In genomic region chr11:116885275-116886151, GRCm38 (mm10) we compare ENCODE assay signal across 7 mouse cellular contexts. TPM values are rescaled to one million over a fixed set of nuclear protein-coding genes. Genes with fewer than 3 reads are reported as not detected.
DNase-seq lines count a peak whose midpoint lies in the region; ATAC-seq lines count a peak whose summit lies in the region.

No protein-coding gene starts in this region.

- no peak overlapping the region for H3K27ac ChIP-seq in intestine, embryonic 14.5 days (ENCODE audit: low read depth)
- H3K27ac ChIP-seq in midbrain, embryonic 10.5 days (replicated peaks) = peak overlapping the region; percentile 61; the same call in 1 of the 2 replicates

- peak overlapping the region; percentile 53 for H3K4me2 ChIP-seq in intestine, embryonic 14.5 days (ENCODE audit: low read length)

- H3K9me3 ChIP-seq in intestine, embryonic 14.5 days (ENCODE audit: control insufficient read depth, low read length) = no peaks in the 10 kb centered on the region
- H3K9me3 ChIP-seq in midbrain, embryonic 10.5 days (replicated peaks) = no peaks in the 10 kb centered on the region

- WGBS in intestine, embryonic 14.5 days = 4% methylated on average over 28 of the region's 28 CpGs
- WGBS in midbrain, embryonic 10.5 days = 4% methylated on average over 28 of the region's 28 CpGs

- ATAC-seq in intestine, embryonic 14.5 days (replicated peaks; ENCODE audit: low FRiP score, low TSS enrichment, low read depth) = peak; percentile 43; the same call in 1 of the 2 replicates

- intact Hi-C loops in left cerebral cortex, postnatal 14 days (cut with DNase I) = loop anchor here (1.0 kb wide), 1 partner anchor 172 kb away; no protein-coding TSS in a partner anchor

- peak overlapping the region; percentile 21 for H3K4me3 ChIP-seq in intestine, embryonic 14.5 days (ENCODE audit: low read depth, low read length)
- peak overlapping the region; percentile 40 for H3K4me3 ChIP-seq in midbrain, embryonic 10.5 days

- 0 out of 2 replicates have a peak, but pooled peaks cover 1% of the 10 kb centered on the region for H3K27me3 ChIP-seq in intestine, embryonic 14.5 days (replicated peaks; ENCODE audit: control insufficient read depth, insufficient read depth, low read length)
- peaks cover 24% of the 10 kb centered on the region for H3K27me3 ChIP-seq in midbrain, embryonic 10.5 days (ENCODE audit: low read depth, poor library complexity, severe bottlenecking)

- H3K4me1 ChIP-seq in intestine, embryonic 14.5 days (replicated peaks; ENCODE audit: control insufficient read depth, insufficient read depth, low read length) = peaks cover 4% of the 10 kb centered on the region; the same call in 1 of the 2 replicates
- H3K4me1 ChIP-seq in midbrain, embryonic 10.5 days = peaks cover 12% of the 10 kb centered on the region

- no peaks in the 10 kb centered on the region for H3K36me3 ChIP-seq in intestine, embryonic 14.5 days (ENCODE audit: control insufficient read depth, insufficient read depth, low read length)
- no peaks in the 10 kb centered on the region for H3K36me3 ChIP-seq in midbrain, embryonic 10.5 days

- H3K9ac ChIP-seq in intestine, embryonic 14.5 days (ENCODE audit: low read length) = peak overlapping the region; percentile 7; the same call in 1 of the 2 replicates

- peak; percentile 77 for DNase-seq in adrenal gland, adult 2 months
- DNase-seq in embryo, embryonic 10.5 days (ENCODE audit: low spot score) = peak; percentile 96
- peak; percentile 65 for DNase-seq in gastrocnemius, postnatal 25 days
- DNase-seq in intestine, embryonic 14.5 days (ENCODE audit: low spot score) = peak; percentile 93
- DNase-seq in left cerebral cortex, postnatal 14 days (ENCODE audit: low spot score in 2 of 2) = peak; percentile 87 to 88
- DNase-seq in midbrain, embryonic 10.5 days (ENCODE audit: low spot score) = peak; percentile 86
- DNase-seq in right cerebral cortex, postnatal 4 days = peak; percentile 87

RNA-seq across cellular contexts. Expression of gene Srsf2, which starts 32.6 kb away (rescaled TPM):
- total RNA-seq in adrenal gland, adult 2 months (2021) = 100 to 1,000 TPM; 223 to 256 TPM
- polyA plus RNA-seq in adrenal gland, adult 2 months (2012; rRNA removed) = 693 and 1,121 TPM in 2 replicates
- 10 to 100 TPM; 61.7 to 65.2 TPM for total RNA-seq in gastrocnemius, postnatal 25 days (2021)
- polyA plus RNA-seq in intestine, embryonic 14.5 days (2014; fragmentation: Nextera tagmentation; extraction: Ambion mirVana) = 811 and 855 TPM in 2 replicates
- total RNA-seq in left cerebral cortex, postnatal 14 days (2021) = 100 to 1,000 TPM; 161 to 168 TPM
- 852 and 895 TPM in 2 replicates for polyA plus RNA-seq in midbrain, embryonic 10.5 days (2016; fragmentation: Nextera tagmentation; extraction: Ambion mirVana)

RNA-seq across cellular contexts. Expression of gene Mgat5b, which starts 33.1 kb away (rescaled TPM):
- under 1 TPM; 0.21 to 0.92 TPM for total RNA-seq in adrenal gland, adult 2 months (2021)
- 1.8 and 1.9 TPM in 2 replicates for polyA plus RNA-seq in adrenal gland, adult 2 months (2012; rRNA removed)
- under 1 TPM in 1 of 2 experiments, not detected in 1; 0.13 TPM for total RNA-seq in gastrocnemius, postnatal 25 days (2021)
- 0.69 and 0.92 TPM in 2 replicates for polyA plus RNA-seq in intestine, embryonic 14.5 days (2014; fragmentation: Nextera tagmentation; extraction: Ambion mirVana)
- 10 to 100 TPM; 80.0 to 86.1 TPM for total RNA-seq in left cerebral cortex, postnatal 14 days (2021)
- 5.5 and 9.5 TPM in 2 replicates for polyA plus RNA-seq in midbrain, embryonic 10.5 days (2016; fragmentation: Nextera tagmentation; extraction: Ambion mirVana)

RNA-seq across cellular contexts. Expression of gene Mfsd11, which starts 33.3 kb away (rescaled TPM):
- 10 to 100 TPM; 31.3 to 43.6 TPM for total RNA-seq in adrenal gland, adult 2 months (2021)
- polyA plus RNA-seq in adrenal gland, adult 2 months (2012; rRNA removed) = 36.8 and 48.1 TPM in 2 replicates
- 10 to 100 TPM; 21.3 to 23.5 TPM for total RNA-seq in gastrocnemius, postnatal 25 days (2021)
- polyA plus RNA-seq in intestine, embryonic 14.5 days (2014; fragmentation: Nextera tagmentation; extraction: Ambion mirVana) = 29.1 and 32.6 TPM in 2 replicates
- total RNA-seq in left cerebral cortex, postnatal 14 days (2021) = 10 to 100 TPM; 36.9 to 45.9 TPM
- 27.9 and 31.7 TPM in 2 replicates for polyA plus RNA-seq in midbrain, embryonic 10.5 days (2016; fragmentation: Nextera tagmentation; extraction: Ambion mirVana)

RNA-seq across cellular contexts. Expression of gene Jmjd6, which starts 42.3 kb away (rescaled TPM):
- total RNA-seq in adrenal gland, adult 2 months (2021) = 10 to 100 TPM; 30.6 to 50.7 TPM
- polyA plus RNA-seq in adrenal gland, adult 2 months (2012; rRNA removed) = 17.3 and 18.8 TPM in 2 replicates
- total RNA-seq in gastrocnemius, postnatal 25 days (2021) = 10 to 100 TPM; 20.6 to 22.1 TPM
- polyA plus RNA-seq in intestine, embryonic 14.5 days (2014; fragmentation: Nextera tagmentation; extraction: Ambion mirVana) = 82.8 and 85.3 TPM in 2 replicates
- total RNA-seq in left cerebral cortex, postnatal 14 days (2021) = 10 to 100 TPM; 25.4 to 30.2 TPM
- 92.5 and 102 TPM in 2 replicates for polyA plus RNA-seq in midbrain, embryonic 10.5 days (2016; fragmentation: Nextera tagmentation; extraction: Ambion mirVana)

RNA-seq across cellular contexts. Expression of gene Mettl23, which starts 42.4 kb away (rescaled TPM):
- 10 to 100 TPM; 22.5 to 35.2 TPM for total RNA-seq in adrenal gland, adult 2 months (2021)
- 25.9 and 26.6 TPM in 2 replicates for polyA plus RNA-seq in adrenal gland, adult 2 months (2012; rRNA removed)
- 10 to 100 TPM; 33.1 to 36.7 TPM for total RNA-seq in gastrocnemius, postnatal 25 days (2021)
- polyA plus RNA-seq in intestine, embryonic 14.5 days (2014; fragmentation: Nextera tagmentation; extraction: Ambion mirVana) = 70.3 and 81.4 TPM in 2 replicates
- total RNA-seq in left cerebral cortex, postnatal 14 days (2021) = 10 to 100 TPM; 25.8 to 28.4 TPM
- 68.5 and 70.3 TPM in 2 replicates for polyA plus RNA-seq in midbrain, embryonic 10.5 days (2016; fragmentation: Nextera tagmentation; extraction: Ambion mirVana)

Comparison
In these comparisons a context has a peak if more than half of its experiments do, and no peak if none do; other contexts are left out.
1. RNA of gene Mgat5b, which starts 33.1 kb away (total RNA-seq): 80.0 to 86.1 TPM in left cerebral cortex, postnatal 14 days; 0.21 to 0.92 TPM in adrenal gland, adult 2 months and 0.13 TPM in gastrocnemius, postnatal 25 days; every median in the first group is over 10 times any median in the second.
2. Peak in every context shown above with its lines, with median percentiles within 50 percentile points of each other: DNase-seq.